Mouse (Mus musculus): ENCODE results near the gene Lsm2.

DNA sequence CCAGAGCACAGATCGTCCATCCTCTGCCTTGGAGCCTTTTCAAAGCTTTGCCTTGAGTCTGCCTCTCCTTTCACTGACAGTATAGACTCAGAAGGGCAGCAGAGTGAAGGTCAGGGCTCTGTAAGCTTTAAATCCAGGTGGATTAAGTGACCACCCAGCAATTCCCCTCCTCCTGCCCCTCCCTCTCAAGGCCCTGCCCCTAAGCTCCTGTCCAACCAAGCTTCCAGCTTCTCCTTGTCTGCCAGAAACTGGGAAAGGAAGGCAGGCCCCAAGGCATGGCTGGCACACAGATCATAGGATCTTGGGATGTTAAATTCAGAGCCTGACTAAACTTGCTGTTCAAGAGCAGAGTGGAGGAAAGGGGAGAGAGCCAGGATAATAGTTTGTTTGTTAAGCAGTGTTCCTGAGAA, 17.0 kb upstream of the Lsm2 start:
- no peak for TF ChIP-seq CTCF (IDR thresholded peaks at IDR 0.05; ENCODE audit: low read depth, low read length)
- no peak for TF ChIP-seq POLR2A (IDR thresholded peaks at IDR 0.05; ENCODE audit: borderline replicate concordance, low read depth, low read length)
